Mouse (Mus musculus) stomach, embryonic 16.5 days (tissue): ENCODE measurements at regions not wholly inside any gene's neighbourhood (a gene's known extent, or its start where the extent isn't known, plus 50 kb on each side); places are given as distances from the start of the nearest gene placed in this dataset.

Experiments used
- ATAC-seq: fragments of 200-750 bp; cut with Nextera tagmentation; 2 replicates; pipeline ENCODE4 v1.8.0; 2017; ENCODE audit warnings: moderate number of reproducible peaks, moderate TSS enrichment; ENCODE audit not compliant: insufficient read depth, low FRiP score
- H3K27ac ChIP-seq: fragments of 300-500 bp; sonication (generic); 2 replicates; pipeline ENCODE4 v1.5.1; 2014; ENCODE audit warnings: low read length
- H3K27me3 ChIP-seq: fragments of 300-500 bp; sonication (generic); 2 replicates; pipeline ENCODE4 v1.6.1; 2014; ENCODE audit warnings: low read length, control low read depth, mixed read lengths; ENCODE audit not compliant: control insufficient read depth, insufficient read depth
- H3K36me3 ChIP-seq: fragments of 300-500 bp; sonication (generic); 2 replicates; pipeline ENCODE4 v1.6.1; 2014; ENCODE audit warnings: low read length; ENCODE audit not compliant: control insufficient read depth, insufficient read depth
- H3K4me1 ChIP-seq: fragments of 300-500 bp; sonication (generic); 2 replicates; pipeline ENCODE4 v1.6.1; 2014; ENCODE audit warnings: low read length, control low read depth, mixed read lengths; ENCODE audit not compliant: control insufficient read depth, insufficient read depth
- H3K4me2 ChIP-seq: fragments of 300-500 bp; sonication (generic); 2 replicates; pipeline ENCODE4 v1.6.1; 2014; ENCODE audit warnings: low read depth, low read length, mixed read lengths
- H3K4me3 ChIP-seq: fragments of 300-500 bp; sonication (generic); replicated peaks from 2 replicates; pipeline ENCODE4 v1.5.1; 2014; ENCODE audit warnings: mild to moderate bottlenecking, low read length
- H3K9ac ChIP-seq: fragments of 300-500 bp; sonication (generic); 2 replicates; pipeline ENCODE4 v1.6.1; 2014; ENCODE audit warnings: low read length
- H3K9me3 ChIP-seq: fragments of 300-500 bp; sonication (generic); replicated peaks from 2 replicates; pipeline ENCODE4 v1.6.1; 2016; ENCODE audit warnings: low read length, control low read depth; ENCODE audit not compliant: control insufficient read depth
- WGBS: fragments of 180-500 bp; shearing (Covaris S2); extraction: QIAGEN DNeasy Blood & Tissue Kit; methylation state at CpG from one replicate; pipeline ENCODE4 v1.1.7; 2014; 5-methylcytosine and 5-hydroxymethylcytosine counted together

- no peak overlapping the region for H3K4me3 ChIP-seq
- 32% methylated on average over 4 of the region's 4 CpGs for WGBS
- H3K36me3 ChIP-seq, result no peaks in the 10 kb centered on the region
- no peak overlapping the region for H3K27ac ChIP-seq
- no peaks in the 10 kb centered on the region for H3K9me3 ChIP-seq
- no peak for ATAC-seq
- no peaks in the 10 kb centered on the region for H3K27me3 ChIP-seq
- H3K4me2 ChIP-seq, result no peak overlapping the region
- no peaks in the 10 kb centered on the region for H3K4me1 ChIP-seq
- no peak overlapping the region for H3K9ac ChIP-seq
Observed at GRCm38 (mm10) chr13:84612497-84612896, 390.4 kb downstream of the Tmem161b start.

- H3K9me3 ChIP-seq, result no peaks in the 10 kb centered on the region
- no peaks in the 10 kb centered on the region for H3K36me3 ChIP-seq
- no peak for ATAC-seq
- H3K9ac ChIP-seq, result no peak overlapping the region
- H3K27me3 ChIP-seq, result no peaks in the 10 kb centered on the region
- no peaks in the 10 kb centered on the region for H3K4me1 ChIP-seq
- H3K4me2 ChIP-seq, result no peak overlapping the region
- 42% methylated on average over 2 of the region's 2 CpGs for WGBS
- H3K27ac ChIP-seq, result no peak overlapping the region
- no peak overlapping the region for H3K4me3 ChIP-seq
Observed at GRCm38 (mm10) chr13:84613004-84613403, 390.9 kb downstream of the Tmem161b start.

GRCm38 (mm10) chr13:84624691-84625090, 402.6 kb downstream of the Tmem161b start:
- 82% methylated on average over 5 of the region's 5 CpGs for WGBS
- Histone ChIP-seq H3K9me3 (no peaks in the 10 kb centered on the region), H3K36me3 (no peaks in the 10 kb centered on the region), H3K27me3 (no peaks in the 10 kb centered on the region), H3K27ac (no peak overlapping the region), H3K4me1 (no peaks in the 10 kb centered on the region), H3K4me3 (no peak overlapping the region), H3K9ac (no peak overlapping the region), H3K4me2 (no peak overlapping the region)
- ATAC-seq, result no peak

GRCm38 (mm10) chr13:84625527-84625926, 403.4 kb downstream of the Tmem161b start:
- Histone ChIP-seq H3K4me1 (no peaks in the 10 kb centered on the region), H3K27me3 (no peaks in the 10 kb centered on the region), H3K9me3 (no peaks in the 10 kb centered on the region), H3K9ac (no peak overlapping the region), H3K36me3 (no peaks in the 10 kb centered on the region), H3K4me3 (no peak overlapping the region), H3K27ac (no peak overlapping the region), H3K4me2 (no peak overlapping the region)
- WGBS, result 47% methylated on average over 1 of the region's 1 CpGs
- no peak for ATAC-seq

GRCm38 (mm10) chr13:84625927-84626326, 403.8 kb downstream of the Tmem161b start:
- Histone ChIP-seq H3K27ac (no peak overlapping the region), H3K4me2 (no peak overlapping the region), H3K4me3 (no peak overlapping the region), H3K9ac (no peak overlapping the region), H3K4me1 (no peaks in the 10 kb centered on the region), H3K36me3 (no peaks in the 10 kb centered on the region), H3K27me3 (no peaks in the 10 kb centered on the region), H3K9me3 (no peaks in the 10 kb centered on the region)
- 56% methylated on average over 2 of the region's 2 CpGs for WGBS
- ATAC-seq, result no peak

- WGBS, result 75% methylated on average over 1 of the region's 1 CpGs
- Histone ChIP-seq H3K4me2 (no peak overlapping the region), H3K4me1 (no peaks in the 10 kb centered on the region), H3K4me3 (no peak overlapping the region), H3K27ac (no peak overlapping the region), H3K9me3 (no peaks in the 10 kb centered on the region), H3K36me3 (no peaks in the 10 kb centered on the region), H3K27me3 (no peaks in the 10 kb centered on the region), H3K9ac (no peak overlapping the region)
- ATAC-seq, result no peak
Observed at GRCm38 (mm10) chr13:84626397-84626796, 404.3 kb downstream of the Tmem161b start.

- ATAC-seq, result no peak
- Histone ChIP-seq H3K4me2 (no peak overlapping the region), H3K4me1 (no peaks in the 10 kb centered on the region), H3K27me3 (no peaks in the 10 kb centered on the region), H3K4me3 (no peak overlapping the region), H3K27ac (no peak overlapping the region), H3K9ac (no peak overlapping the region), H3K9me3 (no peaks in the 10 kb centered on the region), H3K36me3 (no peaks in the 10 kb centered on the region)
- WGBS, result 57% methylated on average over 2 of the region's 2 CpGs
Observed at GRCm38 (mm10) chr13:84630686-84631085, 408.6 kb downstream of the Tmem161b start.

- WGBS, result 81% methylated on average over 5 of the region's 5 CpGs
- H3K36me3 ChIP-seq, result no peaks in the 10 kb centered on the region
- H3K9me3 ChIP-seq, result no peaks in the 10 kb centered on the region
- no peak overlapping the region for H3K4me3 ChIP-seq
- H3K4me1 ChIP-seq, result no peaks in the 10 kb centered on the region
- no peak overlapping the region for H3K27ac ChIP-seq
- ATAC-seq, result no peak
- H3K9ac ChIP-seq, result no peak overlapping the region
- H3K27me3 ChIP-seq, result no peaks in the 10 kb centered on the region
- H3K4me2 ChIP-seq, result no peak overlapping the region
Observed at GRCm38 (mm10) chr13:84632493-84632892, 410.4 kb downstream of the Tmem161b start.

GRCm38 (mm10) chr13:84636831-84637230, 414.7 kb downstream of the Tmem161b start:
- Histone ChIP-seq H3K4me2 (no peak overlapping the region), H3K27me3 (no peaks in the 10 kb centered on the region)

GRCm38 (mm10) chr13:84637606-84638005, 415.5 kb downstream of the Tmem161b start:
- no peak overlapping the region for H3K4me3 ChIP-seq
- no peak overlapping the region for H3K4me2 ChIP-seq
- H3K9me3 ChIP-seq, result no peaks in the 10 kb centered on the region
- H3K4me1 ChIP-seq, result no peaks in the 10 kb centered on the region
- no peaks in the 10 kb centered on the region for H3K27me3 ChIP-seq
- ATAC-seq, result no peak
- WGBS, result 60% methylated on average over 1 of the region's 1 CpGs
- H3K36me3 ChIP-seq, result no peaks in the 10 kb centered on the region
- H3K27ac ChIP-seq, result no peak overlapping the region
- no peak overlapping the region for H3K9ac ChIP-seq

More at GRCm38 (mm10) chr13:84636831-84637230, 414.7 kb downstream of the Tmem161b start:
- Histone ChIP-seq H3K27ac (no peak overlapping the region), H3K9ac (no peak overlapping the region), H3K9me3 (no peaks in the 10 kb centered on the region), H3K4me1 (no peaks in the 10 kb centered on the region), H3K36me3 (no peaks in the 10 kb centered on the region), H3K4me3 (no peak overlapping the region)
- ATAC-seq, result no peak
